Mouse (Mus musculus): ENCODE measurements around the gene Gnat1. TPM values are rescaled to one million over a fixed set of nuclear protein-coding genes. Genes with fewer than 3 reads are reported as not detected.

Gnat1 gene
- polyA plus RNA-seq, 1 experiment from 2014 or later: 2.2 TPM

- peaks cover 49% of the 10 kb centered on the region for H3K4me1 ChIP-seq
- peak overlapping the region; percentile 85 for H3K9ac ChIP-seq
- no peaks in the 10 kb centered on the region for H3K36me3 ChIP-seq (replicated peaks)
- peak overlapping the region; percentile 71 for H3K4me3 ChIP-seq
- H3K4me2 ChIP-seq: peak overlapping the region; percentile 93
- under 1% methylated on average over 52 of the region's 55 CpGs for WGBS
- ATAC-seq (replicated peaks): peak; percentile 31; the same call in 1 of the 2 replicates
- peak overlapping the region; percentile 89 for H3K27ac ChIP-seq
- no peaks in the 10 kb centered on the region for H3K9me3 ChIP-seq
- H3K27me3 ChIP-seq (replicated peaks): no peaks in the 10 kb centered on the region
These were observed 29.7 kb upstream of the Gnat1 start for GRCm38 (mm10) chr9:107709096-107709696.

DNA sequence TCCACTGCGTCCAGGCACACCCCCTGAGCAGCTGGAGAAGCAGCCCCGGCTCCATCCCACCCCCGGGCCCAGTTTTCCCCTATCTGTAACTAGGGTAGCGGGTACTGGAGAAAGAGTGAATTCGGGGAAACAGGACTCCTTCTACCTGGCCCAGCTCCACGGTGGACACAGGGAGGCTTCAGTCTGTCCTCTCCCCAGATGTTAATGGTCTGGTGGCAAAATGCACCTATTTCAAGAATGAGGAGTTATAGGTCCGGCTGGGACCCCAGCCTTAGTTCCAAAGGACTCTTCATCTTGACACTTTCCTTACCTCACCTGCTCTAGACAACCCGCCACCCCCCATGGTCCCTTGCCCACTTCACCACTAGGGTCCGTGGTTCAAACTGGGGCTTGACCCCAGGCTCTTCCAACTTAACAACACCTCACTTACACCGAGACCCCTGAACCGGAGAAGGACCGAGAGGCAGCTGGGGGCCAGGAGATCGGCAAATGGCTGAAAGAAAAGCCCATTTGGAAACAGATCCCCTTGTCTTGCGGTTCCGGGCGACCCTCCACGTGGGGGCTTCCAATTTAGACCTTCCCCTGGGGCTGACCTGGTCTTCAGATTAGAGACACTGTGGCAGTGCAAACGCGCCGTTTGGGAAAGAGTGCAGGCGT lies 29.1 kb upstream of the Gnat1 start:
- peak overlapping the region; percentile 89 for H3K27ac ChIP-seq
- H3K4me2 ChIP-seq: peak overlapping the region; percentile 93
- no peaks in the 10 kb centered on the region; the same call in 1 of the 2 replicates for H3K36me3 ChIP-seq (replicated peaks)
- H3K4me1 ChIP-seq: peaks cover 54% of the 10 kb centered on the region
- H3K27me3 ChIP-seq (replicated peaks): no peaks in the 10 kb centered on the region
- H3K9me3 ChIP-seq: no peaks in the 10 kb centered on the region
- H3K9ac ChIP-seq: peak overlapping the region; percentile 85
- peak overlapping the region; percentile 71 for H3K4me3 ChIP-seq
- ATAC-seq (replicated peaks): no peak
- WGBS: 2% methylated on average over 21 of the region's 21 CpGs

DNA sequence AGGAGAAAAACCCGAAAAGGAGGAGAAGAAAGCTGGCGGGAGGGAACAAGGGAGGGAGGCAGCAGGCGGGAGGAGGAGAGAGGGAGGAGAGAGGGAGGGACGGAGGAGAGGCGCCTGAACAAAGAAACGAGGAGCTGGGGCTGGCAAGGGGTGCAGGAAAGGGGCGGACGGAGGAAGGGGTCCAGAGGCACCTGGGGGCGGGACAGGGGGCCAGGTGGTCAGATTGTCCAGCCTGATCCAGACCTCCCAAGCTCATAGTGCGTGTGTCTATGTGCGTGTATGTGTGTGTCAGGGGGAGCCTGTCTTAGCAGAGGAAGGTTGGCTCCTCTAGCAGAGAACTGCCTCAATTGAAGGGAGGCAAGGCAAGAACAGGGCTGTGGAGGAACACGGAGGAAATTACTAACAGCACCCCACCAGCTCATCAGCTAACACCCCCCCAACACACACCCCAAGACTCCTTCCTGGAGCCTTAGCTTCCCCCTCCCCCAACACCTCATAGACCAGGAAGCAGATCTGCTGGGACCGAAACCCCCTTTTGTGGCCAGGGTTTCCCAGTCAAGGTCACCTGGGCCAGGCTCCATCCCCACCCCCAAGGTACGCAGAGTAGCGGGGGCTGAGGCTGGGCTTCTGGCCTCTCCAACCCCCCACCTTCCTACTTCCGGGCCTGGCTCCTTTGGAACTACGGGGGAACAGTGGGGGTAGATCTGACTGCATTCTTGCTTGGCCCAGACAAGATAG lies 28.4 kb upstream of the Gnat1 start:
- H3K9me3 ChIP-seq: no peaks in the 10 kb centered on the region
- H3K4me1 ChIP-seq: peaks cover 57% of the 10 kb centered on the region
- peak; percentile 19; the same call in 1 of the 2 replicates for ATAC-seq (replicated peaks)
- peak overlapping the region; percentile 71 for H3K4me3 ChIP-seq
- H3K9ac ChIP-seq: peak overlapping the region; percentile 85
- H3K4me2 ChIP-seq: peak overlapping the region; percentile 93
- 3% methylated on average over 17 of the region's 17 CpGs for WGBS
- no peaks in the 10 kb centered on the region; the same call in 1 of the 2 replicates for H3K36me3 ChIP-seq (replicated peaks)
- peak overlapping the region; percentile 89 for H3K27ac ChIP-seq
- no peaks in the 10 kb centered on the region for H3K27me3 ChIP-seq (replicated peaks)

DNA sequence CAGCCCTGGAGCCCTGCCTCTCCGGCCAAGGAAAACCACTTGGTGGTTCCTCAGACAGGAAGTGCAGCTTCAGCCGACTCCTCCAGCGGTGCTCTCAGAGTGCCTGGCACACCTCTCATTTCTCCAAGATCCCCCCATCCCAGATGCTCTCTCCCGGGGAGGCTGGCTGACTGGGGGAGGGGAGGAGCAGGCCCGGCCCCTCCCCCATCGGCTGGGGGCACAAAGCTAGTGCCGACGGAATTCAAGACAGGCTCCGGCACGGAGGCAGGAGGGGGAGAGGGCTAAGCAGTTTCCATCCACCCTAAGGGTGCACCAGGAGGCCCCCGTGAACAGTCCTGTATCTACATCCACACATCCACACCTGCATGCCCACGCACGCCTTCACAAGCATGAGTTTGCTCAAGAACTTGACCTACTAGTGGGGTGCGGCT lies 27.3 kb upstream of the Gnat1 start:
- WGBS: 4% methylated on average over 14 of the region's 14 CpGs
- Histone ChIP-seq H3K9ac (peak overlapping the region; percentile 85), H3K27ac (peak overlapping the region; percentile 89), H3K4me2 (peak overlapping the region; percentile 93), H3K4me3 (peak overlapping the region; percentile 71), H3K9me3 (no peaks in the 10 kb centered on the region), H3K36me3 (replicated peaks) (no peaks in the 10 kb centered on the region; the same call in 1 of the 2 replicates), H3K4me1 (peaks cover 66% of the 10 kb centered on the region), H3K27me3 (replicated peaks) (no peaks in the 10 kb centered on the region)
- ATAC-seq (replicated peaks): no peak

GRCm38 (mm10) chr9:107703337-107704122 lies 24.0 kb upstream of the Gnat1 start:
- ATAC-seq (replicated peaks): no peak
- Histone ChIP-seq H3K4me3 (no peak overlapping the region), H3K4me1 (peaks cover 84% of the 10 kb centered on the region), H3K27ac (no peak overlapping the region), H3K9me3 (no peaks in the 10 kb centered on the region), H3K4me2 (no peak overlapping the region), H3K36me3 (replicated peaks) (no peaks in the 10 kb centered on the region; the same call in 1 of the 2 replicates), H3K27me3 (replicated peaks) (no peaks in the 10 kb centered on the region), H3K9ac (no peak overlapping the region)
- 62% methylated on average over 14 of the region's 14 CpGs for WGBS

DNA sequence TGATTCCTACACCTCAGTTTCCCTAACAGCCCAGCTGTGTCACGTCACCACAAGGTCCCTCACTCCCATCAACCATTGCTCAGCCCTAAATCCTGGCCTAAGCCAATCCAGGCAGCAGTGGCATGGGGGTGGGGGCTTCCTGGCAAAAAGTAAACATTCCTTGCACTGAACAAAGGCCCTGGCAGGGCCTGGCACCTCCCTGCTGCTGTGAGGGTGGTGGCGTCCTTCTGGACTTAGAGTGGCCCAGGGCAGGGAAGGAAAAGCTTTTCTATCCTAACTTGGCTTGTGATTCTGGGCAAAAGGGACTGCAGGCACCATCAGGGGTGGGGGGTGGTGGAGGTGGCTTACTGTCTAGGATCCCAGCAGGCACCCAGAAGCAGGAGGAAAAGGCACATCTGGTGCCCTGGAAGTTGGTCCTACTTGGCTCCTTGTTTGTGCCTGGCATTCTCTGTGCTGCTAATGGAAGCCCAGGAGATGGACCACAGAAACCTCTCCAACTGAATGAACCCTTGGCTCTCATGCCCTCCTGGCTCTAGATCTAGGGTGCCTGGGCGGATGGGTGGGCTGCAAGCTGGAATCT lies 23.2 kb upstream of the Gnat1 start:
- Histone ChIP-seq H3K4me2 (no peak overlapping the region), H3K4me1 (peaks cover 87% of the 10 kb centered on the region), H3K9ac (no peak overlapping the region), H3K4me3 (no peak overlapping the region), H3K27ac (no peak overlapping the region), H3K27me3 (replicated peaks) (no peaks in the 10 kb centered on the region), H3K9me3 (no peaks in the 10 kb centered on the region), H3K36me3 (replicated peaks) (no peaks in the 10 kb centered on the region; the same call in 1 of the 2 replicates)
- WGBS: 67% methylated on average over 3 of the region's 3 CpGs
- ATAC-seq (replicated peaks): no peak

GRCm38 (mm10) chr9:107701594-107701993 lies 22.1 kb upstream of the Gnat1 start:
- Histone ChIP-seq H3K27ac (peak overlapping the region; percentile 39; the same call in 1 of the 2 replicates), H3K27me3 (replicated peaks) (no peaks in the 10 kb centered on the region), H3K36me3 (replicated peaks) (no peaks in the 10 kb centered on the region; the same call in 1 of the 2 replicates), H3K4me1 (peaks cover 89% of the 10 kb centered on the region), H3K4me3 (no peak overlapping the region), H3K4me2 (no peak overlapping the region), H3K9ac (no peak overlapping the region), H3K9me3 (no peaks in the 10 kb centered on the region)
- 58% methylated on average over 12 of the region's 12 CpGs for WGBS
- no peak for ATAC-seq (replicated peaks)

GRCm38 (mm10) chr9:107700114-107700571 lies 20.6 kb upstream of the Gnat1 start:
- ATAC-seq (replicated peaks): no peak
- Histone ChIP-seq H3K4me2 (no peak overlapping the region), H3K9me3 (no peaks in the 10 kb centered on the region), H3K27ac (peak overlapping the region; percentile 20; the same call in 1 of the 2 replicates), H3K4me3 (no peak overlapping the region), H3K4me1 (peaks cover 89% of the 10 kb centered on the region), H3K27me3 (replicated peaks) (no peaks in the 10 kb centered on the region), H3K9ac (no peak overlapping the region), H3K36me3 (replicated peaks) (no peaks in the 10 kb centered on the region; the same call in 1 of the 2 replicates)
- 27% methylated on average over 6 of the region's 6 CpGs for WGBS

DNA sequence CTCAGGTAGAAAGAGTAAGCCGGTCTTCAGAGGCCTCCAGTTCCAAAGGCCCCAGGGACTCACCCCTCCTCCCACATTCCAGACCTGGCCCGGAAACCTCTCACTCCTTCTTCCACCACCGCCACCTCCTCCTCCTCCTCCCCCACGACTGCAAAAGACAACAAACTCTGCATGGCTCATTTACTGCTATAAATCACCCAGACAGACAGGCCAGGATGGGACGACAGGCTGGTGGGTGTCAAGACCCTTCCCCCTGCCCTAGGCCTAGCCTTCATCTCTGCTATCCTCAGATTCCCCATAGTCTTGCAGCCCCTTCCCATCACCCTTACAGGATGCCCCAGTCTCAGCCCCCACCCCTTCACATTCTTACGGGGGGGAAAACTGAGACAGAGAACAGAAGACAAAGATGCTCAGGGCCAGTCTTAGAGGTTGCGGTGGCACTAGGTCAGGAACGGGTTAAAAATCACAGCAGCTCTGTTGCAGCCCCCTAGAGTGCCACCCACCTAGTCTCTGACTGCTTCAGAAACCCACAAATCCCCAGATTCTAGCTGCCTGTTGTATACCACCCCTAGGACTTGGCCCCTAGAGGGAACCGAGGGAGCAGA lies 20.0 kb upstream of the Gnat1 start:
- 9% methylated on average over 9 of the region's 9 CpGs for WGBS
- Histone ChIP-seq H3K36me3 (replicated peaks) (no peaks in the 10 kb centered on the region; the same call in 1 of the 2 replicates), H3K4me2 (peak overlapping the region; percentile 11; the same call in 1 of the 2 replicates), H3K9me3 (no peaks in the 10 kb centered on the region), H3K9ac (no peak overlapping the region), H3K27me3 (replicated peaks) (no peaks in the 10 kb centered on the region), H3K4me1 (peaks cover 88% of the 10 kb centered on the region), H3K27ac (0 out of 2 replicates have a peak overlapping the region, but pooled peaks have one; percentile 20), H3K4me3 (no peak overlapping the region)
- no peak for ATAC-seq (replicated peaks)

GRCm38 (mm10) chr9:107698611-107699190 lies 19.2 kb upstream of the Gnat1 start:
- Histone ChIP-seq H3K4me3 (no peak overlapping the region), H3K9ac (0 out of 2 replicates have a peak overlapping the region, but pooled peaks have one; percentile 1), H3K4me2 (peak overlapping the region; percentile 23), H3K27me3 (replicated peaks) (no peaks in the 10 kb centered on the region), H3K36me3 (replicated peaks) (no peaks in the 10 kb centered on the region; the same call in 1 of the 2 replicates), H3K27ac (0 out of 2 replicates have a peak overlapping the region, but pooled peaks have one; percentile 21), H3K4me1 (peaks cover 83% of the 10 kb centered on the region), H3K9me3 (no peaks in the 10 kb centered on the region)
- 14% methylated on average over 14 of the region's 14 CpGs for WGBS
- no peak for ATAC-seq (replicated peaks)
